Mouse (Mus musculus) kidney, adult 8-10 months (tissue): ENCODE measurements around the gene Map2k4.

ENCODE experiments used
- DNase-seq, 2 experiments: peaks; one replicate each; pipeline ENCODE4 v3.0.0; 2022

Gene Map2k4

DNA sequence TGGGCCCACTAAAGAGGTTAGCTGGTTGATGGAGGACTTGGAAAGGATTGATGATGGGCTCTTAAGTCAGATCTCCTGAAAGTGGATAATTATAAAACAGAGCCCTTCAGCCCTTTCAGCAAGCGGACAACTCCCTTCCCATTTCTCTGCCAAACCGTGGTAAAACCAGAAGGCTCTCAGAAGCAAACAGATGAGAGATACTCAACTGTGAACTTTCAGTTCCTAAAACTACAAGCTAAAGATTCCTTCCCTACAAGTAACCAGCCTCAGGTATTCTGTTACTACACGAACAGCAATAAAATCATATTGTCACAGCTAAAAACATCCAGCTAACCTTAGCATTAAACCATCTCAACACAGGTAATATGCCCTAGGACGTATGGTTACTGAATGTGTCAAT, 83.2 kb downstream of the Map2k4 start:
- no peak for DNase-seq

DNA sequence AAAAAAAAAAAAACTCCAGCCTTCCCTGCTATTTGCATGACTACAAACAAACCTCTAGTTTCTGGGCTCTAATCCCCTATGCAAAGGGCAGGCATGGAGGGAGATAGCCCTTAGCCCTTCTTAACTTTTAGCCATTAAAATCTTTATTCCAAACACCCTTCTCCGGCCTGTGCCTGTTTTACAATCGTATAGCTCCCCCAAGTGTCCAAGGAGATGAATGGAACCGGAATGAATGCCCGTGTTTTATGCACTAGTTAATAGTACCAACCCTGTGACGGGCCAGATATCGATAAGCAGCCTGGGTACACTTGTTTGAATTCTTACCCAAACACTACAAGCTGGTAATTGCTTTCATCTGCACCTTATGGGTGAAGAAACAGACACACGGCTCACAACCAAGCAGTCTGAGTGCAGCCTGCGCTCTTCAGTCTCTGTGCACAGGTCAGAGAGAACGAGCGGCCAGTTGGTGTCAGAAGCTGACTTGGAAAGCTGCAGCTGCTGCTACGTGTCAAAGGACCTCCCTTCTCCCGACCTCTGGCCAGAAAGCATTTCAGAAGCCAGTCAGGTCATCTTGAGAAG, 109.2 kb downstream of the Map2k4 start:
- peak; percentile 5 to 11 for DNase-seq

DNA sequence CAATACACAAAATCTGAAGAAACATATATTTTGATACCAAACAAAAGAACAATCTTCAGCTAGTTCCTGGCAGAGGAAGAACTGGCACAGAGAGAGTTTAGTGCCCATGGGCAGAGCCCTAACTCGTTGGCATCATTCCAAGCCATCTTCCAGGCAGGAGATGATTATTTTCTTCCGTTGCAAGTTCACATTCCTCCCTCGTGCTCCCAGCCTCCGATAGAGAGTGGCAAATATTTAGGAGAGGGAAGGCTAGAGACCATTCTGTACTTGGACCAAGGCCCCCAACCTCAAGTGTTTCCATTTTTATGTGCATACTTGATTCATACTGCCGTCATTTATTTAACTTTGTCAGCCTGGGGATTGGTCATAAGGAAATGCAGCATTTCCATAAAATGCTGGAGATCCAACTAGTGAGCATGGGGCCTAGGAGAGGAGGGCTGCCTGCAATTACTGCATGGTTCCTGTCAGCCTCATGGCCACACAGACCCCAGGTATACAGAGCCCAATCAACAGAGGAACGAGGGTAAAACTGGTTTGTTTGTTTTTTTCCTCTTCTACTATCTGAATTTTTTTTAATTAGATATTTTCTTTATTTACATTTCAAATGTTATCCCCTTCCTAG, 120.6 kb downstream of the Map2k4 start:
- no peak for DNase-seq

DNA sequence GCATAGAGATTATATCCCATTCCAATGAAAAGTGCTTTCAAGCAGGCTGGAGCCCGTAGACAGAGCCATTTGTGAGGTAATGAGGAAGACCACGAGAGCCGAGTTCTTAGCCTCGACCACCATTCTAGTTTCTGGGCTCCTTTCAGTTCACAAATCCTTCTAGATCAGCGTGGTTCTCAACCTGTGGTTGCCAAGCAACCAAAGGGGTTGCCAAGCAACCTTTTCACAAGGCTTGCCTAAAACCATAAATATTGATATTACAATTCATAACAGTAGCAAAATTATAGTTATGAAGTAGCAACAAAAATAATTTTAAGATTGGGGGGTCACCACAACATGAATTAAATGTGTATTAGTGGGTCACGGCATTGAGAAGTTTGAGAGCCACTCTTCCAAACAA, 123.2 kb downstream of the Map2k4 start:
- no peak for DNase-seq

DNA sequence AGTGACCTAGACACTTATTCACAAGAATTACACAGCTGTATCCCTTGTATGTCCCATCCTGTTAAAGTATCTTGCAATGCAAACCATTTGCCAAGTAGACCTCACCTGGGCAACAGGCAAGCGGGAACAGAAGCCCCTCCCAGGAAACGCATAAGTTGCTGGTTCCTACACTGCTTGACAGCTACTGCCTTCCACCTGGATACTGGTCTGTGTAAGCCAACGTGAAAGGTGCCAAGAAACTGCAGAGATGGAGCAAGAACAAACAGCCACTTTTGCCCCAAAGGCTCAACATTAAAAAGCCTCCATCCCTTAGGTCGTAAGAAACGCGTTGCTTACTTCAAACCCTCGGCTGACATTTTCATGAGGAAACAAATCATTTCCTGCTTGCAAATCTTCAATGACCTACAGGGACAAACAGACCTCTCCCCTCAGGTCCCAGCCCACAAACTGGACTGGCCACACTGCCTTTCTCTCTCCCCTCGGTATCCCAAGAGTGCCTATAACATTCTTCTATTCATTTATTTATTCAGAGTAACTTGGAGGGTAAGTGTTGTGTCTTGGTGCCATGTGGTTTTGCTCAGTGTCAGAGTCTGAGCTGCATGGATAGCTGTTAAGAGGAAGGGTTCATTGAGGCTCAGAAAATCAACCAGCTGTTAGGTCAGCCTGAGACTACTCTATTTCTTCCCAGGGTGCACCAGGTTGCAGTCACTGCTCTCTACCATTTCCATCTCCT, 126.1 kb downstream of the Map2k4 start:
- DNase-seq = no peak

DNA sequence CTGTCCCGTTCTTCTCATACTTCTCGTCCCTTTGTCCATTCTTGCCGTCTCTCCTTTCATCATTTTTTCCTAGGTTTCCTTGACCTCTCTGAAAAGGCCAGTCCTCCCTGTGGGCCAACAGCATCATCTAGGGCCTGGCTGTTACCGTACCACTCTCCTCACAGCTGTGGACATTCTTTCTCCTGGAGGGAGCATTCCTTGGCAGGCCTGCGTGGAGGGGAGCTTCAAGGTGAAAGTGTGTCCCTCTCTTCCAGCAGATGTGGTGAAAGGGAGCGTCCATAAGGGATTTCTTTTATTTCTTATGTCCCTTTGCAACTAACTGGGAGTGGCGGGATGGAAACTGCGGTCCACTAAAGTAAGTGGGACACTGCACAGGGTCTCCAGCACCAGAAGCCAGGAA, 134.2 kb downstream of the Map2k4 start:
- no peak for DNase-seq

DNA sequence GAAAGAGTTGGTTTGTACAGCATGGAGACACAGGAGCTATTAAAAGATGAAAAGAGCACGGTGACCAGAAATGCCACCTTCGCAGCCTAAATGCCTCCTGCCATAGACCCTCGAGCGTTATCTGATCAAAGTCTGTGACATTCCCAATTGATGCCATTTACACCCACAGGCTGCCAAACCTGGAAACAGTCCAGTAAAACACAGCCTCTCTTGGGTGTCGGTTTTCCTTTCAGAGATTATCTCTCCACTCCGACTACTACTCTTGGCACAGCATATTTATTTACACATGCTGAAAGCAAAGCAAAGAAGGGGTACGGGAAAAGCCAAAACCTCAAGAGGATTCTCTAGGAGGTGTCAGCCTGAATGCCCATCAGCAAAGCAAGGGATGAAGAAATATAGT, 136.7 kb downstream of the Map2k4 start:
- no peak for DNase-seq

DNA sequence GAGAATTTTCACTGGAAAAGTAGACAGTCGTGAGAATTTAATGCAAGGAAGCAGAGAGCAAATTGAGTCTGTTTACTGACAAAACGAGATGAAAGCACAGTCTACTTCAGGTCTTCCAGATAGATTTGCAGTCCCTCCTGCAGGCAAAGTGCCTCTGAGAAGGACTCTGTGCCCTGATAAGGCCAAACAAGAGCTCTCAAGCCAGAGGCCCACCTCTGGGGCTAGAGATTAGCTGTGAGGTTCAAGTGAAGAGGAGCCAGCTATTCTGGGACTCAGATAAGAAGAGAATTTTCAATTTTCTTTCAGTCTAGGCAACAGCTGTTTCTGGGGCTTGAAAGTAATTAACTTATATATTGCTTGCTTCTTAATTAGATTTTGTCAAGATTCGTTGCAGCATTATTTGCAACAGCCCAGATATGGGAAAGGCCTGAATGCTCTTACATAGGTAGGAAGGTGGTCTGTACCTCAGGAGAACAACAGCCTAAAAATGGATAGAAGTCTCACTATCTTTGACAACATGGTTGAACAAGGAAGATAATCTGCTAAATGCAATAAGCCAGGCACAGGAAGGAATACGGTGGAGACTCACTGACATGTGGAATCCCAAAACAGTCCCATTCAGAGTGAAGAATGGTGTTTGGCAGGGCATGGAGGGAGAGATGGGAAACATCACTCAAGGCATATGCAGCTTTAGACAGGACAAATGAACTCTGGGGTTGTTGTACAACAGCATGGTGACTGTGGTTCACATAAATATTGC, 138.0 kb downstream of the Map2k4 start:
- DNase-seq = no peak

DNA sequence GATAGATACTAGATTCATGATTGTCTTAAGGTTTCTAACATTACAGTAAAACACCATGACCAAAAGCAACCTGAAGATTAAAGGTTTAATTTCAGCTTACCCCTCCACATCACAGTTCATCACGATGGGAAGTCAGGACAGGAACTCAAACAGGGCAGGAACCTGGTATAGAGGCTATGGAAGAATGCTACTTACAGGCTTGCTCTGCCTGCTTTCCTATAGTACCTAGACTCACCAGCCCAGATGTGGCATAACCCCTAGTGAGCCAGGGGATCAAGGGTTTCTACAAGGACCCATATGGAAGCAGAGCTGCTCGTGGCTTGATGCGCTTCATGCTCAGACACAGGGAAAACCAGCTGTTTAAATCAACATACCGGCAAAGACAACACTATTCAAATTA, 138.6 kb downstream of the Map2k4 start:
- DNase-seq = no peak

DNA sequence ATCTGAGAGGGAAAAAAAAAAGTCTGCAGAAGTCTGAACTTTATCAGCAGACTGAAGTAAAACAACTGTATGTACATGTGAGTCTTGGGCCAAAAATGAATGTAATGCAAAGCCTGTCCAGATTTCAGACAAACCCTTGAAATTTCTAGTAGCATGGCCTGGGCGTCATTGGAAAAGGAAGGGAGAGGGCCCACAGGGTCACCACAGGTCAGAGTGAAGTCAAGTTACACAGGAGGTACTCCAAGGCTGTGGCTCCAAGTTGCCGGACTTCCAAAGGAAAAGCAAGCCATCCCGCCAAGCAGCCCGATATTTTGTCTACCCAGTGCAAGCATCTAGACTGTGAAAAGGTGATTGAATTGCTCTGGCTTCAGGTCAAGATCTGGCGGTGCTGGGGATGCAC, 141.8 kb downstream of the Map2k4 start:
- DNase-seq = no peak

DNA sequence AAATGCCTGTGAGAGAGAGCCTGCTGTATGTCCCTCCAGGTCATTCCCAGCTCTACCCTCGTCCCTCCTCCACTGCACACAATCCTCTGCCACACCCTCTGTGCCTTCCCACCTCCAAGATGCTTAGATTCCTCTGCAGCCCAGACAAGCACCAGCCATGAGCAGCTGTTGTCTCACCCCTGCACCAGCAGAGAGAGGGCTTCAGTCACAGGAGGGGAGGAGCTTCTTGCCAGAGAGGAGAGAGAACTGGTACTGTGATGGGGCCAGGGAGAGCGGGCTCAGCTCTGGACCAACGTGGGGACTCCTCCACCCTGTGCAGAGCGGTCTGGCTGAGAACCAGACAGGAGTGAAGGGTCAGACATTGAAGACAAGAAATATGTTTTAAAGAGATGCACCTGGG, 143.6 kb downstream of the Map2k4 start:
- no peak for DNase-seq

DNA sequence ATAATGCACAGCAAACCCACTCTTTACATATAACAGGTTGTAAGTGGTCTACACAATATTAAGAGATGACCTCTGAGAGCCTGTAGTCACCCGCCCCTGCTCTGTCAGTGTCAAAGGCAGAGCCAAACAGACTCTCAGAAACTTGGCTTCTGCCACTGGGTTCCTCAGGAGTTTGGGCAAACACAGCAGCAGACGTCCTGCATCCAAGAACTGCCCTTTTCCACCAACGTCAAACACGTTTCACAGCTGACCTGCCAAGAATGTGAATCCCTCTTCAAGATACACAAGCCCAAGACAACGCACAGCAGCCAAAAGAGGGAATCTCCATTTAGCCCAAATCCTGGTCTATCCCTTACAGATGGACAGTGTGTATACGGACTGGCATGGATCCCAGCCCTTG, 147.8 kb downstream of the Map2k4 start:
- DNase-seq = no peak
